Mouse (Mus musculus) myocyte (in vitro differentiated cells): ENCODE measurements at regions not wholly inside any gene's neighbourhood (a gene's known extent, or its start where the extent isn't known, plus 50 kb on each side); places are given as distances from the start of the nearest gene placed in this dataset.

Experiments
- H3K27me3 ChIP-seq: one replicate; pipeline ENCODE4 v1.6.1; 2011; ENCODE audit not compliant: control insufficient read depth, insufficient read depth, insufficient read length
- H3K36me3 ChIP-seq: one replicate; pipeline ENCODE4 v1.6.1; 2011; ENCODE audit not compliant: control insufficient read depth, insufficient read depth
- H3K4me2 ChIP-seq: one replicate; pipeline ENCODE4 v1.6.1; 2011; ENCODE audit warnings: low read depth, control low read depth
- H3K4me3 ChIP-seq: one replicate; pipeline ENCODE4 v1.5.1; 2011; ENCODE audit warnings: mild to moderate bottlenecking, control low read depth, moderate library complexity
- H3K79me2 ChIP-seq: one replicate; pipeline ENCODE4 v1.6.1; 2011; ENCODE audit not compliant: control insufficient read depth, insufficient read depth
- H3ac ChIP-seq: one replicate; pipeline ENCODE4 v1.6.1; 2011; ENCODE audit not compliant: control insufficient read depth, insufficient read length
- CEBPB ChIP-seq: IDR thresholded peaks from 2 replicates; pipeline ENCODE4 v1.6.1; 2011; ENCODE audit warnings: mild to moderate bottlenecking, moderate library complexity; ENCODE audit not compliant: poor library complexity, insufficient read depth, severe bottlenecking
- E2F4 ChIP-seq: IDR thresholded peaks from one replicate; pipeline ENCODE4 v1.6.1; 2011; ENCODE audit warnings: mild to moderate bottlenecking, control low read depth, moderate library complexity; ENCODE audit not compliant: insufficient read depth
- MAX ChIP-seq: IDR thresholded peaks from one replicate; pipeline ENCODE4 v1.6.1; 2011; ENCODE audit warnings: low read depth, mild to moderate bottlenecking, control low read depth
- MYOD1 ChIP-seq, 3 experiments: IDR thresholded peaks; one replicate each; pipeline ENCODE4 v1.6.1; 2011; ENCODE audit warnings: control low read depth in 2 of 3, low read depth in 2 of 3, mild to moderate bottlenecking in 2 of 3, moderate library complexity in 1 of 3; ENCODE audit not compliant: insufficient read length in 2 of 3, control insufficient read depth in 1 of 3
- MYOG ChIP-seq, 3 experiments: IDR thresholded peaks; one replicate each; pipeline ENCODE4 v1.6.1; 2011; ENCODE audit warnings: control low read depth in 2 of 3, low read depth in 2 of 3, mild to moderate bottlenecking in 2 of 3; ENCODE audit not compliant: insufficient read length in 2 of 3, control insufficient read depth in 1 of 3, insufficient read depth in 1 of 3
- POLR2A ChIP-seq: IDR thresholded peaks from one replicate; pipeline ENCODE4 v1.6.1; 2011; ENCODE audit warnings: low read depth, mild to moderate bottlenecking, control low read depth, moderate library complexity; ENCODE audit not compliant: insufficient read length
- POLR2AphosphoS2 ChIP-seq: IDR thresholded peaks from one replicate; pipeline ENCODE4 v1.6.1; 2011; ENCODE audit warnings: low read depth, control low read depth; ENCODE audit not compliant: insufficient read length
- REST ChIP-seq: IDR thresholded peaks from one replicate; pipeline ENCODE4 v1.6.1; 2011; ENCODE audit warnings: mild to moderate bottlenecking, control low read depth, moderate library complexity; ENCODE audit not compliant: insufficient read depth, insufficient read length
- SRF ChIP-seq: IDR thresholded peaks from one replicate; pipeline ENCODE4 v1.6.1; 2011; ENCODE audit warnings: low read depth; ENCODE audit not compliant: control insufficient read depth, insufficient read length
- TCF12 ChIP-seq: IDR thresholded peaks from one replicate; pipeline ENCODE4 v1.6.1; 2011; ENCODE audit warnings: mild to moderate bottlenecking, control low read depth; ENCODE audit not compliant: poor library complexity, insufficient read depth, severe bottlenecking
- TCF3 ChIP-seq: IDR thresholded peaks from one replicate; pipeline ENCODE4 v1.6.1; 2011; ENCODE audit warnings: low read depth, control low read depth; ENCODE audit not compliant: insufficient read length
- USF1 ChIP-seq: IDR thresholded peaks from one replicate; pipeline ENCODE4 v1.6.1; 2011; ENCODE audit warnings: low read depth, mild to moderate bottlenecking, control low read depth, moderate library complexity

GRCm38 (mm10) chr13:97428163-97428562 lies 187.3 kb downstream of the Enc1 start:
- no peak overlapping the region for H3K4me2 ChIP-seq
- no peak for TF ChIP-seq CEBPB
- TF ChIP-seq USF1 = no peak
- no peak for TF ChIP-seq MAX
- no peak for TF ChIP-seq E2F4
- TF ChIP-seq TCF12 = no peak
- TF ChIP-seq MYOD1 (IDR thresholded peaks at IDR 0.05; ENCODE audit: control insufficient read depth in 1 of 3, insufficient read length in 2 of 3, low read depth in 2 of 3) = no peak
- TF ChIP-seq SRF = no peak
- no peak for TF ChIP-seq POLR2AphosphoS2
- no peak for TF ChIP-seq TCF3
- TF ChIP-seq POLR2A = no peak

GRCm38 (mm10) chr13:97427537-97427936 lies 186.6 kb downstream of the Enc1 start:
- Histone ChIP-seq H3ac (no peak overlapping the region), H3K79me2 (no peaks in the 10 kb centered on the region), H3K4me2 (no peak overlapping the region), H3K4me3 (no peak overlapping the region), H3K27me3 (no peaks in the 10 kb centered on the region), H3K36me3 (no peaks in the 10 kb centered on the region)
- TF ChIP-seq SRF (no peak), POLR2A (no peak), TCF12 (no peak), POLR2AphosphoS2 (no peak), E2F4 (no peak), REST (no peak), CEBPB (no peak), MAX (no peak), MYOD1 (IDR thresholded peaks at IDR 0.05; ENCODE audit: control insufficient read depth in 1 of 3, insufficient read length in 2 of 3, low read depth in 2 of 3) (no peak), MYOG (IDR thresholded peaks at IDR 0.05; ENCODE audit: control insufficient read depth in 1 of 3, insufficient read depth in 1 of 3, insufficient read length in 2 of 3, low read depth in 2 of 3) (no peak), USF1 (no peak), TCF3 (no peak)

More at GRCm38 (mm10) chr13:97428163-97428562, 187.3 kb downstream of the Enc1 start:
- Histone ChIP-seq H3K27me3 (no peaks in the 10 kb centered on the region), H3ac (no peak overlapping the region), H3K36me3 (no peaks in the 10 kb centered on the region), H3K4me3 (no peak overlapping the region), H3K79me2 (no peaks in the 10 kb centered on the region)

- no peak overlapping the region for H3K4me2 ChIP-seq
- TF ChIP-seq CEBPB (no peak), USF1 (no peak), POLR2A (no peak), TCF3 (no peak), REST (no peak)
- H3ac ChIP-seq = no peak overlapping the region
- H3K36me3 ChIP-seq = no peaks in the 10 kb centered on the region
- H3K79me2 ChIP-seq = no peaks in the 10 kb centered on the region
- H3K4me3 ChIP-seq = no peak overlapping the region
- H3K27me3 ChIP-seq = no peaks in the 10 kb centered on the region
Measured at GRCm38 (mm10) chr13:97425731-97426130, 184.8 kb downstream of the Enc1 start.

GRCm38 (mm10) chr13:97423911-97424310 lies 183.0 kb downstream of the Enc1 start:
- H3K79me2 ChIP-seq = no peaks in the 10 kb centered on the region
- no peaks in the 10 kb centered on the region for H3K36me3 ChIP-seq
- H3K4me3 ChIP-seq = no peak overlapping the region
- H3K4me2 ChIP-seq = no peak overlapping the region
- no peak overlapping the region for H3ac ChIP-seq
- H3K27me3 ChIP-seq = no peaks in the 10 kb centered on the region
- peak; percentile 47; the same call in 1 of the 2 replicates for TF ChIP-seq CEBPB
- no peak for TF ChIP-seq POLR2A

- TF ChIP-seq TCF3 = no peak
- TF ChIP-seq MAX = no peak
- no peak for TF ChIP-seq POLR2A
- TF ChIP-seq SRF = no peak
- no peak for TF ChIP-seq USF1
- TF ChIP-seq REST = no peak
- TF ChIP-seq MYOG (IDR thresholded peaks at IDR 0.05; ENCODE audit: control insufficient read depth in 1 of 3, insufficient read depth in 1 of 3, insufficient read length in 2 of 3, low read depth in 2 of 3) = no peak
- TF ChIP-seq MYOD1 (IDR thresholded peaks at IDR 0.05; ENCODE audit: control insufficient read depth in 1 of 3, insufficient read length in 2 of 3, low read depth in 2 of 3) = no peak
- no peak for TF ChIP-seq CEBPB
- no peak for TF ChIP-seq E2F4
- no peak for TF ChIP-seq TCF12
- TF ChIP-seq POLR2AphosphoS2 = no peak
- no peak overlapping the region for H3ac ChIP-seq
- H3K27me3 ChIP-seq = no peaks in the 10 kb centered on the region
- H3K36me3 ChIP-seq = no peaks in the 10 kb centered on the region
- H3K4me2 ChIP-seq = no peak overlapping the region
- no peak overlapping the region for H3K4me3 ChIP-seq
- no peaks in the 10 kb centered on the region for H3K79me2 ChIP-seq
Measured at GRCm38 (mm10) chr13:97423298-97423817, 182.5 kb downstream of the Enc1 start.
